In genomic region chr2:74655420-74655781, GRCm38 (mm10) we compare ENCODE assay signal across 7 mouse cellular contexts. TPM values are rescaled to one million over a fixed set of nuclear protein-coding genes. Genes with fewer than 3 reads are reported as not detected.
A peak's percentile ranks its signal among the peaks of the same experiment; 100 is the strongest.
DNase-seq lines count a peak whose midpoint lies in the region; ATAC-seq and TF ChIP-seq lines count a peak whose summit lies in the region.

No protein-coding gene starts in this region.

- no peak for TF ChIP-seq EP300 in stomach, postnatal 0 days (optimal IDR thresholded peaks at IDR 0.05)

- H3K9ac ChIP-seq in forebrain, embryonic 11.5 days (ENCODE audit: low read length) = no peak overlapping the region
- no peak overlapping the region; the same call in 1 of the 2 replicates for H3K9ac ChIP-seq in hindbrain, embryonic 16.5 days (ENCODE audit: low read depth, low read length)
- H3K9ac ChIP-seq in lung, embryonic 16.5 days (ENCODE audit: low read length) = no peak overlapping the region
- H3K9ac ChIP-seq in stomach, postnatal 0 days (ENCODE audit: low read length) = no peak overlapping the region

- no peaks in the 10 kb centered on the region for H3K36me3 ChIP-seq in forebrain, embryonic 11.5 days (ENCODE audit: control insufficient read depth, insufficient read depth, low read length)
- H3K36me3 ChIP-seq in hindbrain, embryonic 16.5 days (ENCODE audit: control insufficient read depth, insufficient read depth, low read length) = no peaks in the 10 kb centered on the region
- no peaks in the 10 kb centered on the region for H3K36me3 ChIP-seq in lung, embryonic 16.5 days (ENCODE audit: control insufficient read depth, insufficient read depth, low read length)
- no peaks in the 10 kb centered on the region for H3K36me3 ChIP-seq in stomach, postnatal 0 days (ENCODE audit: control insufficient read depth, insufficient read depth, low read length)

- peaks cover 81% of the 10 kb centered on the region for H3K27me3 ChIP-seq in forebrain, embryonic 11.5 days (ENCODE audit: control insufficient read depth, insufficient read depth, low read length)
- peaks cover 45% of the 10 kb centered on the region for H3K27me3 ChIP-seq in hindbrain, embryonic 16.5 days (replicated peaks; ENCODE audit: control insufficient read depth, insufficient read depth, low read length)
- H3K27me3 ChIP-seq in lung, embryonic 16.5 days (ENCODE audit: control insufficient read depth, insufficient read depth, low read depth, low read length) = peaks cover 82% of the 10 kb centered on the region
- peaks cover 28% of the 10 kb centered on the region; the same call in 1 of the 2 replicates for H3K27me3 ChIP-seq in stomach, postnatal 0 days (ENCODE audit: control insufficient read depth, insufficient read depth, low read length)

- peaks cover 9% of the 10 kb centered on the region; the same call in 1 of the 2 replicates for H3K4me1 ChIP-seq in forebrain, embryonic 11.5 days (replicated peaks; ENCODE audit: control insufficient read depth, insufficient read depth, low read length)
- peaks cover 6% of the 10 kb centered on the region for H3K4me1 ChIP-seq in hindbrain, embryonic 16.5 days (ENCODE audit: control insufficient read depth, insufficient read depth, low read depth, low read length)
- peaks cover 5% of the 10 kb centered on the region for H3K4me1 ChIP-seq in lung, embryonic 16.5 days (replicated peaks; ENCODE audit: control insufficient read depth, insufficient read depth, low read length)
- H3K4me1 ChIP-seq in stomach, postnatal 0 days (replicated peaks; ENCODE audit: control insufficient read depth, insufficient read depth) = no peaks in the 10 kb centered on the region

- H3K4me3 ChIP-seq in forebrain, embryonic 11.5 days (ENCODE audit: low read depth, low read length) = peak overlapping the region; percentile 24
- peak overlapping the region; percentile 37 for H3K4me3 ChIP-seq in hindbrain, embryonic 16.5 days (ENCODE audit: low read length)
- H3K4me3 ChIP-seq in lung, embryonic 16.5 days (ENCODE audit: low read length) = peak overlapping the region; percentile 39
- H3K4me3 ChIP-seq in stomach, postnatal 0 days (ENCODE audit: low read depth, low read length) = peak overlapping the region; percentile 28

- no peak for ATAC-seq in forebrain, embryonic 11.5 days (replicated peaks; ENCODE audit: low FRiP score)
- no peak for ATAC-seq in hindbrain, embryonic 16.5 days
- ATAC-seq in lung, embryonic 16.5 days (ENCODE audit: low read depth) = peak; percentile 36; the same call in 1 of the 2 replicates
- ATAC-seq in stomach, postnatal 0 days (ENCODE audit: low FRiP score, low TSS enrichment) = peak; percentile 73

- peak; percentile 47 for TF ChIP-seq CTCF in stomach, postnatal 0 days (IDR thresholded peaks at IDR 0.05; ENCODE audit: low read depth)

- no peaks in the 10 kb centered on the region for H3K9me3 ChIP-seq in forebrain, embryonic 11.5 days (ENCODE audit: control insufficient read depth, low read length)
- no peaks in the 10 kb centered on the region; the same call in 1 of the 2 replicates for H3K9me3 ChIP-seq in hindbrain, embryonic 16.5 days (ENCODE audit: control insufficient read depth, low read length)
- H3K9me3 ChIP-seq in lung, embryonic 16.5 days (ENCODE audit: control insufficient read depth, low read length) = no peaks in the 10 kb centered on the region
- H3K9me3 ChIP-seq in stomach, postnatal 0 days (ENCODE audit: control insufficient read depth, low read length) = no peaks in the 10 kb centered on the region

- WGBS in forebrain, embryonic 11.5 days = 2% methylated on average over 35 of the region's 47 CpGs
- WGBS in hindbrain, embryonic 16.5 days = 0% methylated on average over 34 of the region's 47 CpGs
- WGBS in lung, embryonic 16.5 days = 4% methylated on average over 20 of the region's 47 CpGs
- 5% methylated on average over 15 of the region's 47 CpGs for WGBS in stomach, postnatal 0 days

- peak overlapping the region; percentile 39; the same call in 1 of the 2 replicates for H3K4me2 ChIP-seq in forebrain, embryonic 11.5 days (ENCODE audit: low read depth, low read length, severe bottlenecking)
- peak overlapping the region; percentile 59 for H3K4me2 ChIP-seq in hindbrain, embryonic 16.5 days (ENCODE audit: low read length)
- H3K4me2 ChIP-seq in lung, embryonic 16.5 days (ENCODE audit: low read depth, low read length) = peak overlapping the region; percentile 51
- peak overlapping the region; percentile 39 for H3K4me2 ChIP-seq in stomach, postnatal 0 days (replicated peaks; ENCODE audit: low read depth)

- DNase-seq in right cerebral cortex, postnatal 14 days = peak; percentile 32
- DNase-seq in right cerebral cortex, postnatal 36 days (ENCODE audit: low spot score in 2 of 2) = no peak
- peak; percentile 68 for DNase-seq in forebrain, embryonic 11.5 days (ENCODE audit: low spot score)
- DNase-seq in stomach, postnatal 0 days (ENCODE audit: low spot score) = no peak
- no peak for DNase-seq in cerebellum, postnatal 36 days

- no peak overlapping the region for H3K27ac ChIP-seq in forebrain, embryonic 11.5 days (ENCODE audit: low read depth, low read length)
- H3K27ac ChIP-seq in hindbrain, embryonic 16.5 days (ENCODE audit: low read depth, low read length) = no peak overlapping the region
- no peak overlapping the region for H3K27ac ChIP-seq in lung, embryonic 16.5 days (ENCODE audit: low read length)
- no peak overlapping the region for H3K27ac ChIP-seq in stomach, postnatal 0 days (replicated peaks)

RNA-seq across cellular contexts. Expression of gene Evx2, which starts 4.0 kb away (rescaled TPM):
- polyA plus RNA-seq in forebrain, embryonic 11.5 days (2014; fragmentation: Nextera tagmentation; extraction: Ambion mirVana) = not detected in 2 replicates
- polyA plus RNA-seq in hindbrain, embryonic 16.5 days (2015; fragmentation: Nextera tagmentation; extraction: Ambion mirVana) = 0.40 and 0.58 TPM in 2 replicates
- polyA plus RNA-seq in lung, embryonic 16.5 days (2015; fragmentation: Nextera tagmentation; extraction: Ambion mirVana) = not detected in 2 replicates
- not detected in 2 replicates for polyA plus RNA-seq in stomach, postnatal 0 days (2015; fragmentation: Nextera tagmentation; extraction: Ambion mirVana)

RNA-seq across cellular contexts. Expression of gene Hoxd13, which starts 12.7 kb away (rescaled TPM):
- polyA plus RNA-seq in forebrain, embryonic 11.5 days (2014; fragmentation: Nextera tagmentation; extraction: Ambion mirVana) = not detected in 2 replicates
- polyA plus RNA-seq in hindbrain, embryonic 16.5 days (2015; fragmentation: Nextera tagmentation; extraction: Ambion mirVana) = 0.06 TPM in 1 of 2 replicates, not detected in the other
- not detected in 2 replicates for polyA plus RNA-seq in lung, embryonic 16.5 days (2015; fragmentation: Nextera tagmentation; extraction: Ambion mirVana)
- polyA plus RNA-seq in stomach, postnatal 0 days (2015; fragmentation: Nextera tagmentation; extraction: Ambion mirVana) = not detected in 2 replicates

RNA-seq across cellular contexts. Expression of gene Hoxd12, which starts 19.4 kb away (rescaled TPM):
- polyA plus RNA-seq in forebrain, embryonic 11.5 days (2014; fragmentation: Nextera tagmentation; extraction: Ambion mirVana) = not detected in 2 replicates
- polyA plus RNA-seq in hindbrain, embryonic 16.5 days (2015; fragmentation: Nextera tagmentation; extraction: Ambion mirVana) = not detected in 2 replicates
- not detected in 2 replicates for polyA plus RNA-seq in lung, embryonic 16.5 days (2015; fragmentation: Nextera tagmentation; extraction: Ambion mirVana)
- not detected in 2 replicates for polyA plus RNA-seq in stomach, postnatal 0 days (2015; fragmentation: Nextera tagmentation; extraction: Ambion mirVana)

RNA-seq across cellular contexts. Expression of gene Hoxd11, which starts 24.0 kb away (rescaled TPM):
- not detected in 2 replicates for polyA plus RNA-seq in forebrain, embryonic 11.5 days (2014; fragmentation: Nextera tagmentation; extraction: Ambion mirVana)
- not detected in 2 replicates for polyA plus RNA-seq in hindbrain, embryonic 16.5 days (2015; fragmentation: Nextera tagmentation; extraction: Ambion mirVana)
- polyA plus RNA-seq in lung, embryonic 16.5 days (2015; fragmentation: Nextera tagmentation; extraction: Ambion mirVana) = not detected in 2 replicates
- not detected in 2 replicates for polyA plus RNA-seq in stomach, postnatal 0 days (2015; fragmentation: Nextera tagmentation; extraction: Ambion mirVana)

RNA-seq across cellular contexts. Expression of gene Hoxd10, which starts 36.3 kb away (rescaled TPM):
- not detected in 2 replicates for polyA plus RNA-seq in forebrain, embryonic 11.5 days (2014; fragmentation: Nextera tagmentation; extraction: Ambion mirVana)
- polyA plus RNA-seq in hindbrain, embryonic 16.5 days (2015; fragmentation: Nextera tagmentation; extraction: Ambion mirVana) = not detected in 2 replicates
- polyA plus RNA-seq in lung, embryonic 16.5 days (2015; fragmentation: Nextera tagmentation; extraction: Ambion mirVana) = 0.19 TPM in 1 of 2 replicates, not detected in the other
- 0.10 TPM in 1 of 2 replicates, not detected in the other for polyA plus RNA-seq in stomach, postnatal 0 days (2015; fragmentation: Nextera tagmentation; extraction: Ambion mirVana)

Comparison
In these comparisons a context has a peak if more than half of its experiments do, and no peak if none do; other contexts are left out.
1. DNase-seq: peak in right cerebral cortex, postnatal 14 days (single experiment) and forebrain, embryonic 11.5 days (single experiment); none in right cerebral cortex, postnatal 36 days (0 of 2), stomach, postnatal 0 days (single experiment) and cerebellum, postnatal 36 days (0 of 2).
2. ATAC-seq: peak in lung, embryonic 16.5 days (single experiment) and stomach, postnatal 0 days (single experiment); none in forebrain, embryonic 11.5 days (single experiment) and hindbrain, embryonic 16.5 days (single experiment).
3. Peak in every context shown above with its lines, with median percentiles within 50 percentile points of each other: H3K4me2 ChIP-seq and H3K4me3 ChIP-seq.